9 mouse cellular contexts compared by ENCODE assay signal in the genomic region with DNA sequence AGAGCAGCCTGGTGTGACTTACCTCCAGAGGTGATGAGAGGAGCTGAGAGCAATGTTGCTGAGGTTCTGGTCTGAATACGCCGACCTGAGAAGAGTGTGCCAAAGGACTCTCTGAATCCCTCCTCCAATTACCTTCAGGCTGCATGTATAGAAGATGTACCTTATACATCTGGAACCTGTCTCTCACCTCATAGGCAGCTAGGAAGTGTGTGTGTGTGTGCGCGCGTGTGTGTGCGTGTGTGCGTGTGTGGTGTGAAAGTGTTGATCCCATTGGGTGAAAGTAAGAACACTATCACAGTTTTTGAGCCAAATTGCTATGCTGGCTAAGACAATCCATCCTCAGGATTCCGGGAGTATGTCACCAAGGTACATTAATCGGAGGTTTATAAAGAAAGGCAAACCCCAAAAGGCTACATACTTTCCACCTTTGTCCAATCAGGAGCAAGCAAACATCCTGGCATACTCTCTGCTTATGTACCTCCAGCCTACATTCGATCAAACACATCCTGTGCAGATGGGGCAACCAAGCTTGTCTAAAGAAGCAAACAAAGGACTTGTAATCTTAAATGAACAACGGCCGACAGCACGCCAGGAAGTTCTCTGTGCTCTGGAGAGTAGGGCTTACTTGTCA. TPM values are rescaled to one million over a fixed set of nuclear protein-coding genes. Genes with fewer than 3 reads are reported as not detected.
DNase-seq lines count a peak whose midpoint lies in the region; ATAC-seq lines count a peak whose summit lies in the region.
"Had no signal": no experiment of that assay in that cellular context is flagged by ENCODE, and none has a peak within 500 bp of the region (broad histone marks: within the 10 kb centered on the region; RNA-seq: fewer than 3 reads in every experiment).

A gene (minus strand): TSS at position 508 of the 631 bp plus-strand sequence.

- DNase-seq in layer of hippocampus, adult 18-20 months (ENCODE audit: low spot score in 2 of 2), result no peak
- DNase-seq in layer of hippocampus, adult 9-10 months (ENCODE audit: low spot score), result no peak
- no peak for DNase-seq in embryonic facial prominence, embryonic 10.5 days (ENCODE audit: low spot score)
- DNase-seq in left cerebral cortex, postnatal 14 days (ENCODE audit: low spot score in 2 of 2), result no peak
- no peak for DNase-seq in right cerebral cortex, adult 18-20 months
- DNase-seq in retina, embryonic 14.5 days (ENCODE audit: low spot score), result no peak

- H3K27ac ChIP-seq in embryonic facial prominence, embryonic 10.5 days (replicated peaks), result no peak within 1 kb of the TSS
- no peak within 1 kb of the TSS for H3K27ac ChIP-seq in heart, embryonic 14.5 days (replicated peaks in 1 of 2; ENCODE audit: control insufficient read depth in 1 of 2, insufficient read depth in 1 of 2, low read depth in 2 of 2, low read length in 2 of 2)

- no peak within 1 kb of the TSS for H3K4me2 ChIP-seq in heart, embryonic 14.5 days (ENCODE audit: low read length)

- no peaks in the 10 kb centered on the region for H3K4me1 ChIP-seq in embryonic facial prominence, embryonic 10.5 days
- no peaks in the 10 kb centered on the region; a peak in 1 of 4 replicates for H3K4me1 ChIP-seq in heart, embryonic 14.5 days (ENCODE audit: control insufficient read depth in 2 of 2, insufficient read depth in 2 of 2, low read length in 2 of 2)

- intact Hi-C loops in left cerebral cortex, postnatal 14 days (cut with DNase I), result no loop called here

- H3K36me3 ChIP-seq in embryonic facial prominence, embryonic 10.5 days (replicated peaks), result no peaks in the 10 kb centered on the region
- H3K36me3 ChIP-seq in heart, embryonic 14.5 days (ENCODE audit: control insufficient read depth, insufficient read depth, low read length), result no peaks in the 10 kb centered on the region

- H3K4me3 ChIP-seq in embryonic facial prominence, embryonic 10.5 days, result no peak within 1 kb of the TSS
- no peak within 1 kb of the TSS for H3K4me3 ChIP-seq in heart, embryonic 14.5 days (ENCODE audit: control insufficient read depth in 1 of 2, insufficient read depth in 1 of 2, low read depth in 1 of 2, low read length in 2 of 2)

- WGBS in embryonic facial prominence, embryonic 10.5 days, result 89% methylated on average over 13 of the region's 13 CpGs
- 77% methylated on average over 13 of the region's 13 CpGs for WGBS in heart, embryonic 14.5 days

- H3K9ac ChIP-seq in heart, embryonic 14.5 days (ENCODE audit: low read length), result no peak within 1 kb of the TSS

- peaks cover 9% of the 10 kb centered on the region; the same call in 1 of the 2 replicates for H3K9me3 ChIP-seq in embryonic facial prominence, embryonic 10.5 days
- H3K9me3 ChIP-seq in heart, embryonic 14.5 days (ENCODE audit: control insufficient read depth, low read length), result 0 out of 2 replicates have a peak, but pooled peaks cover 3% of the 10 kb centered on the region

- no peaks in the 10 kb centered on the region for H3K27me3 ChIP-seq in embryonic facial prominence, embryonic 10.5 days (replicated peaks; ENCODE audit: low read depth, poor library complexity, severe bottlenecking)
- H3K27me3 ChIP-seq in heart, embryonic 14.5 days (ENCODE audit: control insufficient read depth, insufficient read depth, low read length), result no peaks in the 10 kb centered on the region
- H3K27me3 ChIP-seq: Patski had no signal

- ATAC-seq in heart, embryonic 14.5 days (ENCODE audit: insufficient number of reproducible peaks, insufficient read depth, low FRiP score, low read depth), result no peak
- no peak for ATAC-seq in monocyte, adult 5-6 weeks (replicated peaks; ENCODE audit: insufficient number of reproducible peaks, low FRiP score, low TSS enrichment, poor library complexity, severe bottlenecking)
- ATAC-seq: Patski had no signal

RNA-seq across cellular contexts. Expression of the gene that starts here (rescaled TPM):
- total RNA-seq in layer of hippocampus, adult 18-20 months (2021), result 10 to 100 TPM; 14.3 to 15.8 TPM
- polyA plus RNA-seq in embryonic facial prominence, embryonic 10.5 days (2016; fragmentation: Nextera tagmentation; extraction: Ambion mirVana), result 17.3 and 20.8 TPM in 2 replicates
- polyA plus RNA-seq in heart, embryonic 14.5 days (2014; fragmentation: Nextera tagmentation; extraction: Ambion mirVana), result 69.9 and 79.5 TPM in 2 replicates
- total RNA-seq in left cerebral cortex, postnatal 14 days (2021), result 10 to 100 TPM; 19.2 to 21.7 TPM
- 46.9 to 75.5 TPM (median 51.4 TPM) in 3 replicates for total RNA-seq in monocyte, adult 5-6 weeks (2017)
